ENCODE assay signal across 12 mouse cellular contexts in the genomic region with DNA sequence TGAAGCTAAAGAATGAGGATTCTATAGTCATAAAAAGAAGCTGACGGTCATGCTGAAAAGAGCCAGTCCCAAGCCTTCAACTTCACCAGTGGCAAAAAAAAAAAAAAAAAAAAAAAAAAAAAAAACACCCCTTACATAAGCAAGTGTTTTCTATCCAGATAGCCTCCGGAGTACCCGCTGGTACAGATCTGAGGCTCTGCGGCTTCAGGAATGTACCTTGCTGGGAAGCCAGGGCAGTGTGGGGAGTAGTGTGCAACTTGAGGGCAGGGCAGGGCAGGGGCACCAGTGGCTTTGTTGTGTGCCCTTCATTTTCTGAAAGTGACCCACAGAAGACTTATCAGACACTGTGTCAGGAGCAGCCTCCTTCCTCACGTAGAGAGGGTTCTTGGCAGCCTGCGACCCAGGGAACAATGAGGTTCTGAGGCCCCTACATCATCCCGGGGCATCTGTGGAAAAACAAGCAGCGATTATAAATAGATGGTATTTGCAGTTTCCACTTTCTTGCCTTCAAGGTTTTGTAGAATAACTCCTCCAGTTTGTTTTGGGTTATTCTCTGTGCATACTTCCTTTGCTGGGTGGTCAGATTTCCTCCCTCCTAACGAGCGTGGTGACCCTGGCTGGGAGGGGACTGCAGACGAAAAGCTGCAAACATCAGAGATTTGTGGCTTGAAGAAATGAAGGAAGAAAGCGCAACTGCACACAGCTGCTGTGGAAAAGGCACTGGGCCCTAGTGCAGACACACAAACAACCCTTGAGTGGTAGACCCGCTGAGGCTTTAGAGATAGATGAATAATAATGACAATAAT. TPM values are rescaled to one million over a fixed set of nuclear protein-coding genes. Genes with fewer than 3 reads are reported as not detected.
A peak's percentile ranks its signal among the peaks of the same experiment; 100 is the strongest.
DNase-seq lines count a peak whose midpoint lies in the region; ATAC-seq and TF ChIP-seq lines count a peak whose summit lies in the region.
"Had no signal": no experiment of that assay in that cellular context is flagged by ENCODE, and none has a peak within 500 bp of the region (broad histone marks: within the 10 kb centered on the region; RNA-seq: fewer than 3 reads in every experiment).

No protein-coding gene starts in this region.

- intact Hi-C loops in heart, postnatal 10 days (cut with DNase I), result no loop called here
- intact Hi-C loops in left cerebral cortex, adult 2 months (cut with DNase I), result no loop called here

- WGBS in heart, embryonic 12.5 days, result 49% methylated on average over 13 of the region's 13 CpGs
- WGBS in intestine, embryonic 15.5 days, result 56% methylated on average over 13 of the region's 13 CpGs

- H3K4me3 ChIP-seq in heart, embryonic 12.5 days, result no peak overlapping the region
- no peak overlapping the region for H3K4me3 ChIP-seq in left cerebral cortex, adult 2 months
- no peak overlapping the region for H3K4me3 ChIP-seq in cortical plate, adult 2 months (ENCODE audit: insufficient read depth, low read length)
- no peak overlapping the region for H3K4me3 ChIP-seq in intestine, embryonic 15.5 days (replicated peaks)
- H3K4me3 ChIP-seq: limb, embryonic 15.5 days; megakaryocyte, embryonic 14.5 days; myocyte had no signal

- peaks cover 25% of the 10 kb centered on the region for H3K4me1 ChIP-seq in heart, embryonic 12.5 days (replicated peaks)
- peaks cover 2% of the 10 kb centered on the region for H3K4me1 ChIP-seq in cortical plate, adult 2 months (ENCODE audit: control insufficient read depth, insufficient read depth, low read length)
- peaks cover 7% of the 10 kb centered on the region; the same call in 1 of the 2 replicates for H3K4me1 ChIP-seq in intestine, embryonic 15.5 days (replicated peaks)

- H3K27ac ChIP-seq in heart, embryonic 12.5 days (ENCODE audit: poor library complexity, severe bottlenecking), result 0 out of 2 replicates have a peak overlapping the region, but pooled peaks have one; percentile 56
- peak overlapping the region; percentile 36; the same call in 1 of the 2 replicates for H3K27ac ChIP-seq in left cerebral cortex, adult 2 months
- 0 out of 2 replicates have a peak overlapping the region, but pooled peaks have one; percentile 14 for H3K27ac ChIP-seq in cortical plate, adult 2 months (ENCODE audit: insufficient read depth, low read length)
- H3K27ac ChIP-seq in intestine, embryonic 15.5 days, result 0 out of 2 replicates have a peak overlapping the region, but pooled peaks have one; percentile 2
- H3K27ac ChIP-seq: limb, embryonic 15.5 days had no signal

- no peaks in the 10 kb centered on the region for H3K27me3 ChIP-seq in heart, embryonic 12.5 days (replicated peaks)
- H3K27me3 ChIP-seq in intestine, embryonic 15.5 days (replicated peaks), result no peaks in the 10 kb centered on the region
- H3K27me3 ChIP-seq: limb, embryonic 15.5 days had no signal

- DNase-seq in heart, postnatal 10 days, result no peak
- DNase-seq in left cerebral cortex, adult 2 months (ENCODE audit: extremely low spot score in 1 of 2, low spot score in 2 of 2), result no peak
- no peak for DNase-seq in left cerebral cortex, adult 8-10 months (ENCODE audit: low spot score in 2 of 2)
- no peak for DNase-seq in T-cell, adult 2 months (ENCODE audit: low spot score)
- no peak for DNase-seq in layer of hippocampus, adult 11-12 months (ENCODE audit: low spot score)
- DNase-seq: cerebellum, adult 2 months had no signal

- no peak for TF ChIP-seq CTCF in left cerebral cortex, adult 2 months (IDR thresholded peaks at IDR 0.05)
- TF ChIP-seq CTCF in cortical plate, adult 2 months (IDR thresholded peaks at IDR 0.05; ENCODE audit: extremely low read depth, insufficient read depth, low read length), result no peak

- ATAC-seq in heart, embryonic 12.5 days (ENCODE audit: insufficient number of reproducible peaks, low FRiP score), result 0 out of 2 replicates have a peak, but pooled peaks have one; percentile 24
- no peak for ATAC-seq in intestine, embryonic 15.5 days

- no peaks in the 10 kb centered on the region for H3K36me3 ChIP-seq in heart, embryonic 12.5 days
- H3K36me3 ChIP-seq in intestine, embryonic 15.5 days, result no peaks in the 10 kb centered on the region
- H3K36me3 ChIP-seq: limb, embryonic 15.5 days had no signal

- H3K4me2 ChIP-seq in heart, embryonic 12.5 days, result no peak overlapping the region
- H3K4me2 ChIP-seq in intestine, embryonic 15.5 days (replicated peaks), result no peak overlapping the region
- H3K4me2 ChIP-seq: limb, embryonic 15.5 days had no signal

- TF ChIP-seq POLR2A in cortical plate, adult 2 months (IDR thresholded peaks at IDR 0.05; ENCODE audit: extremely low read depth, insufficient read depth, low read length), result no peak

- H3K9me3 ChIP-seq in heart, embryonic 12.5 days (replicated peaks), result no peaks in the 10 kb centered on the region
- H3K9me3 ChIP-seq in intestine, embryonic 15.5 days, result no peaks in the 10 kb centered on the region
- H3K9me3 ChIP-seq: limb, embryonic 15.5 days; megakaryocyte, embryonic 14.5 days had no signal

- H3K9ac ChIP-seq in heart, embryonic 12.5 days, result no peak overlapping the region
- no peak overlapping the region for H3K9ac ChIP-seq in intestine, embryonic 15.5 days
- H3K9ac ChIP-seq: limb, embryonic 15.5 days had no signal

RNA-seq across cellular contexts. Expression of a gene that starts 26.5 kb away (rescaled TPM):
- polyA plus RNA-seq in heart, embryonic 12.5 days (2016; fragmentation: Nextera tagmentation; extraction: Ambion mirVana), result 6.0 and 6.2 TPM in 2 replicates
- 10 to 100 TPM; 64.3 to 76.0 TPM for total RNA-seq in heart, postnatal 10 days (2021)
- total RNA-seq in left cerebral cortex, adult 2 months (2021), result 10 to 100 TPM; 32.8 to 34.7 TPM
- 10 to 100 TPM; 28.1 to 33.4 (median 29.6) TPM for total RNA-seq in left cerebral cortex, adult 8-10 months (2022)
- 7.7 and 8.8 TPM in 2 replicates for polyA plus RNA-seq in cortical plate, adult 2 months (2012; rRNA removed)
- polyA plus RNA-seq in intestine, embryonic 15.5 days (2015; fragmentation: Nextera tagmentation; extraction: Ambion mirVana), result 28.3 and 31.1 TPM in 2 replicates

Comparison
In these comparisons a context has a peak if more than half of its experiments do, and no peak if none do; other contexts are left out.
1. H3K27ac ChIP-seq: peak in every context shown above with its lines; median percentile 56 in heart, embryonic 12.5 days; 36 in left cerebral cortex, adult 2 months; 14 in cortical plate, adult 2 months; 2 in intestine, embryonic 15.5 days.